Mouse (Mus musculus): ENCODE results near the gene Krtcap3.

GRCm38 (mm10) chr5:31289626-31290230 lies 38.2 kb downstream of the Krtcap3 start:
- no peak for TF ChIP-seq CTCF (IDR thresholded peaks at IDR 0.05; ENCODE audit: low read depth, low read length)
- TF ChIP-seq POLR2A (IDR thresholded peaks at IDR 0.05; ENCODE audit: extremely low read depth, insufficient read depth, low read length) = no peak
